ENCODE assay signal across 8 mouse cellular contexts in genomic region chr13:25562746-25563145, GRCm38 (mm10).
DNase-seq lines count a peak whose midpoint lies in the region; ATAC-seq and TF ChIP-seq lines count a peak whose summit lies in the region.

No protein-coding gene starts in this region.

- no peaks in the 10 kb centered on the region for H3K27me3 ChIP-seq in spleen, adult 2 months (ENCODE audit: control insufficient read depth, insufficient read depth, low read length)
- no peaks in the 10 kb centered on the region for H3K27me3 ChIP-seq in cerebellum, adult 2 months (ENCODE audit: control insufficient read depth, insufficient read depth, low read length)
- no peaks in the 10 kb centered on the region for H3K27me3 ChIP-seq in kidney, embryonic 16.5 days (ENCODE audit: insufficient read depth, low read length)
- H3K27me3 ChIP-seq in limb, embryonic 11.5 days (ENCODE audit: control insufficient read depth, insufficient read depth, low read length) = no peaks in the 10 kb centered on the region
- H3K27me3 ChIP-seq in neural tube, embryonic 12.5 days (replicated peaks) = no peaks in the 10 kb centered on the region

- TF ChIP-seq CTCF in spleen, adult 2 months (IDR thresholded peaks at IDR 0.05; ENCODE audit: extremely low read depth, insufficient read depth, insufficient read length, insufficient replicate concordance) = peak; percentile 10; the same call in 1 of the 2 replicates
- peak; percentile 48; the same call in 1 of the 2 replicates for TF ChIP-seq CTCF in cerebellum, adult 2 months (IDR thresholded peaks at IDR 0.05; ENCODE audit: borderline replicate concordance, insufficient read depth, low read depth, low read length)

- peak; percentile 73; the same call in 1 of the 2 replicates for ATAC-seq in kidney, embryonic 16.5 days (ENCODE audit: low FRiP score, low TSS enrichment)
- no peak for ATAC-seq in limb, embryonic 11.5 days (ENCODE audit: insufficient number of reproducible peaks, low FRiP score, low TSS enrichment, low read depth)
- peak; percentile 56; the same call in 1 of the 2 replicates for ATAC-seq in neural tube, embryonic 12.5 days (ENCODE audit: low FRiP score, low read depth)

- no peak for DNase-seq in spleen, adult 2 months (ENCODE audit: low read depth in 1 of 2, low spot score in 2 of 2)
- no peak for DNase-seq in spleen, adult 12 weeks (ENCODE audit: low spot score)
- peak; percentile 17 to 19 for DNase-seq in cerebellum, adult 2 months
- peak; percentile 20 to 79 for DNase-seq in frontal cortex, adult 2 months (ENCODE audit: extremely low spot score in 1 of 2, low spot score in 1 of 2)
- peak; percentile 61 for DNase-seq in limb, embryonic 11.5 days (ENCODE audit: low spot score)
- peak; percentile 8 for DNase-seq in thymus, postnatal 25 days

- H3K27ac ChIP-seq in spleen, adult 2 months (ENCODE audit: insufficient read depth, low read length) = no peak overlapping the region
- H3K27ac ChIP-seq in cerebellum, adult 2 months (ENCODE audit: insufficient read depth, low read length) = no peak overlapping the region
- H3K27ac ChIP-seq in kidney, embryonic 16.5 days (ENCODE audit: low read length) = no peak overlapping the region
- H3K27ac ChIP-seq in limb, embryonic 11.5 days (replicated peaks; ENCODE audit: low read depth, low read length) = no peak overlapping the region
- no peak overlapping the region for H3K27ac ChIP-seq in neural tube, embryonic 12.5 days

- 9% methylated on average over 2 of the region's 2 CpGs for WGBS in spleen, adult 2 months
- 7% methylated on average over 2 of the region's 2 CpGs for whole genome bisulfite sequencing in cerebellum, adult 2 months
- WGBS in kidney, embryonic 16.5 days = 9% methylated on average over 2 of the region's 2 CpGs
- WGBS in limb, embryonic 11.5 days = 3% methylated on average over 2 of the region's 2 CpGs
- WGBS in neural tube, embryonic 12.5 days = 9% methylated on average over 2 of the region's 2 CpGs

- TF ChIP-seq POLR2A in spleen, adult 2 months (IDR thresholded peaks at IDR 0.05; ENCODE audit: low read depth, low read length) = no peak
- no peak for TF ChIP-seq POLR2A in cerebellum, adult 2 months (IDR thresholded peaks at IDR 0.05; ENCODE audit: borderline replicate concordance, insufficient read depth, low read length)

- no peaks in the 10 kb centered on the region for H3K4me1 ChIP-seq in spleen, adult 2 months (ENCODE audit: control insufficient read depth, insufficient read depth, insufficient read length)
- H3K4me1 ChIP-seq in cerebellum, adult 2 months (ENCODE audit: control insufficient read depth, insufficient read depth, low read length) = no peaks in the 10 kb centered on the region
- H3K4me1 ChIP-seq in kidney, embryonic 16.5 days (ENCODE audit: insufficient read depth, low read length) = no peaks in the 10 kb centered on the region
- H3K4me1 ChIP-seq in limb, embryonic 11.5 days (ENCODE audit: control insufficient read depth, insufficient read depth, low read length) = no peaks in the 10 kb centered on the region
- H3K4me1 ChIP-seq in neural tube, embryonic 12.5 days = no peaks in the 10 kb centered on the region

- no peaks in the 10 kb centered on the region for H3K9me3 ChIP-seq in kidney, embryonic 16.5 days (ENCODE audit: low read length)
- H3K9me3 ChIP-seq in limb, embryonic 11.5 days (ENCODE audit: control insufficient read depth, low read length) = no peaks in the 10 kb centered on the region
- H3K9me3 ChIP-seq in neural tube, embryonic 12.5 days = no peaks in the 10 kb centered on the region

- no peak overlapping the region for H3K9ac ChIP-seq in kidney, embryonic 16.5 days (replicated peaks; ENCODE audit: low read length)
- H3K9ac ChIP-seq in limb, embryonic 11.5 days (ENCODE audit: low read length) = no peak overlapping the region
- no peak overlapping the region for H3K9ac ChIP-seq in neural tube, embryonic 12.5 days

- H3K36me3 ChIP-seq in spleen, adult 2 months (ENCODE audit: control insufficient read depth, insufficient read depth, low read length) = no peaks in the 10 kb centered on the region
- no peaks in the 10 kb centered on the region for H3K36me3 ChIP-seq in kidney, embryonic 16.5 days (ENCODE audit: insufficient read depth, low read length)
- no peaks in the 10 kb centered on the region for H3K36me3 ChIP-seq in limb, embryonic 11.5 days (ENCODE audit: control insufficient read depth, insufficient read depth, low read length)
- no peaks in the 10 kb centered on the region for H3K36me3 ChIP-seq in neural tube, embryonic 12.5 days

- no peak overlapping the region for H3K4me2 ChIP-seq in kidney, embryonic 16.5 days (replicated peaks; ENCODE audit: low read depth, low read length)
- no peak overlapping the region for H3K4me2 ChIP-seq in limb, embryonic 11.5 days (ENCODE audit: low read depth, severe bottlenecking)
- no peak overlapping the region for H3K4me2 ChIP-seq in neural tube, embryonic 12.5 days (replicated peaks)

- no peak overlapping the region for H3K4me3 ChIP-seq in spleen, adult 2 months (ENCODE audit: extremely low read depth, insufficient read depth, insufficient read length)
- H3K4me3 ChIP-seq in cerebellum, adult 2 months (replicated peaks; ENCODE audit: insufficient read depth, low read depth, low read length) = no peak overlapping the region
- H3K4me3 ChIP-seq in kidney, embryonic 16.5 days (ENCODE audit: low read length) = no peak overlapping the region
- no peak overlapping the region for H3K4me3 ChIP-seq in limb, embryonic 11.5 days (ENCODE audit: low read depth, low read length)
- H3K4me3 ChIP-seq in neural tube, embryonic 12.5 days = no peak overlapping the region

Comparison
In these comparisons a context has a peak if more than half of its experiments do, and no peak if none do; other contexts are left out.
1. DNase-seq: peak in cerebellum, adult 2 months (2 of 2), frontal cortex, adult 2 months (2 of 2), limb, embryonic 11.5 days (single experiment) and thymus, postnatal 25 days (single experiment); none in spleen, adult 2 months (0 of 2) and spleen, adult 12 weeks (single experiment).